Mouse (Mus musculus): ENCODE measurements around the gene Banp.

GRCm38 (mm10) chr8:121948321-121949145, 1.0 kb upstream of the Banp start:
- TF ChIP-seq HCFC1 (IDR thresholded peaks at IDR 0.05; ENCODE audit: borderline replicate concordance, insufficient read depth, low read length) (no peak), ZNF384 (IDR thresholded peaks at IDR 0.05; ENCODE audit: low read depth, low read length) (no peak), ZC3H11A (IDR thresholded peaks at IDR 0.05; ENCODE audit: borderline replicate concordance, low read depth, low read length) (no peak), CHD2 (IDR thresholded peaks at IDR 0.05; ENCODE audit: low read depth, low read length) (no peak)
